Comparison of ENCODE assay signal across 10 mouse cellular contexts in genomic region chr3:39249224-39249892, GRCm38 (mm10).
DNase-seq lines count a peak whose midpoint lies in the region; ATAC-seq lines count a peak whose summit lies in the region.
"Had no signal": no experiment of that assay in that cellular context is flagged by ENCODE, and none has a peak within 500 bp of the region (broad histone marks: within the 10 kb centered on the region; RNA-seq: fewer than 3 reads in every experiment).

No protein-coding gene starts in this region.

- ATAC-seq in heart, embryonic 15.5 days (replicated peaks; ENCODE audit: insufficient number of reproducible peaks, insufficient read depth, low FRiP score, low read depth): peak; percentile 78
- peak; percentile 93 for ATAC-seq in forebrain, embryonic 13.5 days
- ATAC-seq in midbrain, embryonic 14.5 days (ENCODE audit: low FRiP score, low TSS enrichment): 0 out of 2 replicates have a peak, but pooled peaks have one; percentile 43
- ATAC-seq in erythroblast, adult 5-6 weeks (replicated peaks; ENCODE audit: low FRiP score, poor library complexity, severe bottlenecking): no peak

- H3K36me3 ChIP-seq in heart, embryonic 15.5 days: no peaks in the 10 kb centered on the region
- no peaks in the 10 kb centered on the region for H3K36me3 ChIP-seq in forebrain, embryonic 13.5 days (ENCODE audit: poor library complexity, severe bottlenecking)
- no peaks in the 10 kb centered on the region for H3K36me3 ChIP-seq in midbrain, embryonic 14.5 days (ENCODE audit: control insufficient read depth, insufficient read depth, low read length)

- H3K4me1 ChIP-seq in heart, embryonic 15.5 days (replicated peaks): peaks cover 20% of the 10 kb centered on the region
- peaks cover 14% of the 10 kb centered on the region for H3K4me1 ChIP-seq in forebrain, embryonic 13.5 days
- H3K4me1 ChIP-seq in midbrain, embryonic 14.5 days (ENCODE audit: control insufficient read depth, insufficient read depth, low read length): no peaks in the 10 kb centered on the region

- no peaks in the 10 kb centered on the region for H3K9me3 ChIP-seq in heart, embryonic 15.5 days (replicated peaks)
- H3K9me3 ChIP-seq in forebrain, embryonic 13.5 days (replicated peaks): no peaks in the 10 kb centered on the region
- no peaks in the 10 kb centered on the region for H3K9me3 ChIP-seq in midbrain, embryonic 14.5 days (ENCODE audit: control insufficient read depth, low read length)

- peak overlapping the region; percentile 79 for H3K27ac ChIP-seq in heart, embryonic 15.5 days
- H3K27ac ChIP-seq in forebrain, embryonic 13.5 days: peak overlapping the region; percentile 40; the same call in 1 of the 2 replicates
- H3K27ac ChIP-seq in midbrain, embryonic 14.5 days (replicated peaks; ENCODE audit: low read depth, low read length): no peak overlapping the region

- H3K4me3 ChIP-seq in heart, embryonic 15.5 days: no peak overlapping the region
- no peak overlapping the region for H3K4me3 ChIP-seq in forebrain, embryonic 13.5 days
- no peak overlapping the region for H3K4me3 ChIP-seq in midbrain, embryonic 14.5 days (replicated peaks; ENCODE audit: low read depth, low read length)

- no peaks in the 10 kb centered on the region for H3K27me3 ChIP-seq in heart, embryonic 15.5 days
- no peaks in the 10 kb centered on the region for H3K27me3 ChIP-seq in forebrain, embryonic 13.5 days
- no peaks in the 10 kb centered on the region for H3K27me3 ChIP-seq in midbrain, embryonic 14.5 days (ENCODE audit: control insufficient read depth, insufficient read depth, low read length)
- H3K27me3 ChIP-seq: CH12.LX had no signal

- H3K9ac ChIP-seq in heart, embryonic 15.5 days: no peak overlapping the region
- no peak overlapping the region for H3K9ac ChIP-seq in forebrain, embryonic 13.5 days
- H3K9ac ChIP-seq in midbrain, embryonic 14.5 days (replicated peaks; ENCODE audit: low read length): no peak overlapping the region

- intact Hi-C loops in heart, postnatal 36 days (cut with DNase I): no loop called here

- 37% methylated on average over 4 of the region's 4 CpGs for WGBS in heart, embryonic 15.5 days
- WGBS in forebrain, embryonic 13.5 days: 40% methylated on average over 4 of the region's 4 CpGs
- WGBS in midbrain, embryonic 14.5 days: 73% methylated on average over 4 of the region's 4 CpGs

- H3K4me2 ChIP-seq in heart, embryonic 15.5 days: peak overlapping the region; percentile 4; the same call in 1 of the 2 replicates
- H3K4me2 ChIP-seq in forebrain, embryonic 13.5 days: no peak overlapping the region
- no peak overlapping the region for H3K4me2 ChIP-seq in midbrain, embryonic 14.5 days (ENCODE audit: low read length)

- DNase-seq in heart, postnatal 36 days: no peak
- DNase-seq in lung, postnatal 36 days: peak; percentile 2
- DNase-seq in lung, adult 18-20 months: no peak
- DNase-seq in midbrain, embryonic 14.5 days: peak; percentile 42
- DNase-seq in right cerebral cortex, adult 18-20 months: no peak
- DNase-seq: gastrocnemius, postnatal 25 days had no signal

Comparison
In these comparisons a context has a peak if more than half of its experiments do, and no peak if none do; other contexts are left out.
1. DNase-seq: peak in lung, postnatal 36 days (single experiment) and midbrain, embryonic 14.5 days (single experiment); none in heart, postnatal 36 days (0 of 2), lung, adult 18-20 months (0 of 2) and right cerebral cortex, adult 18-20 months (single experiment).